Comparison of ENCODE assay signal across 8 mouse cellular contexts in the genomic region with DNA sequence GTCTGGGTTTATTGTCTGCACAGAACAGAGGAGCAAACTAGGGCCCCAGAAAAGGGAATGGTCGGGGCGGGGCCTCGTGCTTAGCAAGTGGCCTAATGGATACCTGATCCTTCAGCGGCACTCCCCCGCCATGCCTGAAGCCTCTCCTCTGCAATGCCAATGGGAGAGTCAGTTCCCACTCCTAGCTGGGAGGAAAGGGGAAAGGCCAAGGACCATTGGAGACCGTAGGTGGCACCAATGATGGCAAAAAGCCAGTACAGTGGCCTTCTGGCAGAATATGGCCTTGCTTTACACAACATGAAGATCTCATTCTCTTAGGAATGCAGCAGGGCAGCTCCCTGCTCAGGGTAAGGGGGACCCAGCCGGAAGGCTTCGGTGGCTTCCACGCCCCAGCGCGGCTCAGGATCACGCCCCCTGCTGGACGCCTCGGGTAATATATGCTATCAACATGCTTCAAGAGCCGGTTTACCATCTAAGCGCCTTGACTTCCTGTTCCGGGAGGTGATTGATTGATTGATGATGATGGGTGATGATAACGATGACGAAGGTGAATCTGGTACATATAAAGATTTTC. TPM values are rescaled to one million over a fixed set of nuclear protein-coding genes. Genes with fewer than 3 reads are reported as not detected.
DNase-seq lines count a peak whose midpoint lies in the region; ATAC-seq and TF ChIP-seq lines count a peak whose summit lies in the region.
"Had no signal": no experiment of that assay in that cellular context is flagged by ENCODE, and none has a peak within 500 bp of the region (broad histone marks: within the 10 kb centered on the region; RNA-seq: fewer than 3 reads in every experiment).

No protein-coding gene starts in this region.

- H3K9ac ChIP-seq in forebrain, postnatal 0 days: no peak overlapping the region
- H3K9ac ChIP-seq in limb, embryonic 13.5 days: no peak overlapping the region
- no peak overlapping the region for H3K9ac ChIP-seq in neural tube, embryonic 12.5 days

- no peak for ATAC-seq in forebrain, postnatal 0 days
- 0 out of 2 replicates have a peak, but pooled peaks have one; percentile 59 for ATAC-seq in limb, embryonic 13.5 days (ENCODE audit: low FRiP score, low read depth)
- ATAC-seq in neural tube, embryonic 12.5 days (ENCODE audit: low FRiP score, low read depth): no peak
- ATAC-seq in frontal cortex, adult (ENCODE audit: low TSS enrichment): no peak

- no peak overlapping the region for H3K4me3 ChIP-seq in forebrain, postnatal 0 days (ENCODE audit: low read depth, low read length)
- no peak overlapping the region for H3K4me3 ChIP-seq in limb, embryonic 13.5 days
- H3K4me3 ChIP-seq in neural tube, embryonic 12.5 days: no peak overlapping the region

- peak; percentile 34 for DNase-seq in urinary bladder, postnatal 25 days (ENCODE audit: low spot score)
- DNase-seq in urinary bladder, adult 18-20 months (ENCODE audit: low spot score in 2 of 2): no peak
- peak; percentile 89 for DNase-seq in adrenal gland, postnatal 14 days
- DNase-seq in forebrain, postnatal 0 days: peak; percentile 6

- H3K27ac ChIP-seq in forebrain, postnatal 0 days (ENCODE audit: low read depth, low read length): no peak overlapping the region
- peak overlapping the region; percentile 28; the same call in 1 of the 2 replicates for H3K27ac ChIP-seq in limb, embryonic 13.5 days
- no peak overlapping the region for H3K27ac ChIP-seq in neural tube, embryonic 12.5 days
- H3K27ac ChIP-seq: macrophage had no signal

- 7% methylated on average over 19 of the region's 19 CpGs for WGBS in forebrain, postnatal 0 days
- WGBS in limb, embryonic 13.5 days: 2% methylated on average over 19 of the region's 19 CpGs
- WGBS in neural tube, embryonic 12.5 days: 3% methylated on average over 19 of the region's 19 CpGs

- no peak overlapping the region for H3K4me2 ChIP-seq in forebrain, postnatal 0 days (ENCODE audit: low read depth)
- H3K4me2 ChIP-seq in limb, embryonic 13.5 days (replicated peaks): peak overlapping the region; percentile 44
- H3K4me2 ChIP-seq in neural tube, embryonic 12.5 days (replicated peaks): peak overlapping the region; percentile 25

- H3K36me3 ChIP-seq in forebrain, postnatal 0 days (ENCODE audit: insufficient read depth): no peaks in the 10 kb centered on the region
- H3K36me3 ChIP-seq in limb, embryonic 13.5 days: no peaks in the 10 kb centered on the region
- no peaks in the 10 kb centered on the region for H3K36me3 ChIP-seq in neural tube, embryonic 12.5 days

- no peaks in the 10 kb centered on the region for H3K27me3 ChIP-seq in forebrain, postnatal 0 days (ENCODE audit: insufficient read depth, low read length)
- H3K27me3 ChIP-seq in limb, embryonic 13.5 days: no peaks in the 10 kb centered on the region
- H3K27me3 ChIP-seq in neural tube, embryonic 12.5 days (replicated peaks): no peaks in the 10 kb centered on the region

- no peaks in the 10 kb centered on the region for H3K4me1 ChIP-seq in forebrain, postnatal 0 days (ENCODE audit: insufficient read depth)
- H3K4me1 ChIP-seq in limb, embryonic 13.5 days: peaks cover 10% of the 10 kb centered on the region
- 0 out of 2 replicates have a peak, but pooled peaks cover 6% of the 10 kb centered on the region for H3K4me1 ChIP-seq in neural tube, embryonic 12.5 days

- no peaks in the 10 kb centered on the region for H3K9me3 ChIP-seq in forebrain, postnatal 0 days (ENCODE audit: low read length)
- H3K9me3 ChIP-seq in limb, embryonic 13.5 days: no peaks in the 10 kb centered on the region
- no peaks in the 10 kb centered on the region for H3K9me3 ChIP-seq in neural tube, embryonic 12.5 days

- TF ChIP-seq CTCF in forebrain, postnatal 0 days (IDR thresholded peaks at IDR 0.05; ENCODE audit: low read depth): peak; percentile 48

RNA-seq across cellular contexts. Expression of gene Slc13a2, which starts 13.8 kb away (rescaled TPM):
- not detected in 2 replicates for total RNA-seq in adrenal gland, postnatal 14 days (2021)
- total RNA-seq in forebrain, postnatal 0 days (2014; rRNA removed): not detected in 2 replicates
- not detected in 2 replicates for polyA plus RNA-seq in forebrain, postnatal 0 days (2015; fragmentation: Nextera tagmentation; extraction: Ambion mirVana)
- polyA plus RNA-seq in limb, embryonic 13.5 days (2015; fragmentation: Nextera tagmentation; extraction: Ambion mirVana): not detected in 2 replicates
- not detected in 2 replicates for polyA plus RNA-seq in neural tube, embryonic 12.5 days (2016; fragmentation: Nextera tagmentation; extraction: Ambion mirVana)

RNA-seq across cellular contexts. Expression of gene Slc46a1, which starts 29.6 kb away (rescaled TPM):
- total RNA-seq in adrenal gland, postnatal 14 days (2021): 16.7 and 20.5 TPM in 2 replicates
- 10.8 and 11.2 TPM in 2 replicates for total RNA-seq in forebrain, postnatal 0 days (2014; rRNA removed)
- polyA plus RNA-seq in forebrain, postnatal 0 days (2015; fragmentation: Nextera tagmentation; extraction: Ambion mirVana): 16.5 and 18.8 TPM in 2 replicates
- polyA plus RNA-seq in limb, embryonic 13.5 days (2015; fragmentation: Nextera tagmentation; extraction: Ambion mirVana): 17.1 TPM in 2 replicates
- 17.5 and 17.6 TPM in 2 replicates for polyA plus RNA-seq in neural tube, embryonic 12.5 days (2016; fragmentation: Nextera tagmentation; extraction: Ambion mirVana)

RNA-seq across cellular contexts. Expression of gene Foxn1, which starts 49.5 kb away (rescaled TPM):
- 0.15 TPM in 1 of 2 replicates, not detected in the other for total RNA-seq in adrenal gland, postnatal 14 days (2021)
- total RNA-seq in forebrain, postnatal 0 days (2014; rRNA removed): not detected in 2 replicates
- not detected in 2 replicates for polyA plus RNA-seq in forebrain, postnatal 0 days (2015; fragmentation: Nextera tagmentation; extraction: Ambion mirVana)
- 0.24 and 0.48 TPM in 2 replicates for polyA plus RNA-seq in limb, embryonic 13.5 days (2015; fragmentation: Nextera tagmentation; extraction: Ambion mirVana)
- polyA plus RNA-seq in neural tube, embryonic 12.5 days (2016; fragmentation: Nextera tagmentation; extraction: Ambion mirVana): not detected in 2 replicates
- polyA plus RNA-seq: macrophage had no signal

Comparison
In these comparisons a context has a peak if more than half of its experiments do, and no peak if none do; other contexts are left out.
1. DNase-seq: peak in urinary bladder, postnatal 25 days (single experiment), adrenal gland, postnatal 14 days (single experiment) and forebrain, postnatal 0 days (single experiment); none in urinary bladder, adult 18-20 months (0 of 2).